Mouse (Mus musculus) midbrain, embryonic 12.5 days (tissue): ENCODE data around the gene Nectin2. TPM values are rescaled to one million over a fixed set of nuclear protein-coding genes. Genes with fewer than 3 reads are reported as not detected.

Experiments
- ATAC-seq: fragments of 200-750 bp; cut with Nextera tagmentation; 2 replicates; pipeline ENCODE4 v1.8.0; 2017; ENCODE audit warnings: low read depth, moderate TSS enrichment, moderate library complexity; ENCODE audit not compliant: low FRiP score
- H3K27ac ChIP-seq: fragments of 300-500 bp; sonication (generic); replicated peaks from 2 replicates; pipeline ENCODE4 v1.5.1; 2016; ENCODE audit warnings: mild to moderate bottlenecking
- H3K27me3 ChIP-seq: fragments of 300-500 bp; sonication (generic); 2 replicates; pipeline ENCODE4 v1.6.1; 2016; ENCODE audit warnings: mild to moderate bottlenecking
- H3K36me3 ChIP-seq: fragments of 300-500 bp; sonication (generic); 2 replicates; pipeline ENCODE4 v1.6.1; 2016
- H3K4me1 ChIP-seq: fragments of 300-500 bp; sonication (generic); 2 replicates; pipeline ENCODE4 v1.6.1; 2016
- H3K4me2 ChIP-seq: fragments of 300-500 bp; sonication (generic); replicated peaks from 2 replicates; pipeline ENCODE4 v1.6.1; 2016; ENCODE audit warnings: mild to moderate bottlenecking, moderate library complexity
- H3K4me3 ChIP-seq: fragments of 300-500 bp; sonication (generic); 2 replicates; pipeline ENCODE4 v1.5.1; 2016; ENCODE audit warnings: mild to moderate bottlenecking
- H3K9ac ChIP-seq: fragments of 300-500 bp; sonication (generic); replicated peaks from 2 replicates; pipeline ENCODE4 v1.6.1; 2016; ENCODE audit warnings: mild to moderate bottlenecking, moderate library complexity
- H3K9me3 ChIP-seq: fragments of 300-500 bp; sonication (generic); 2 replicates; pipeline ENCODE4 v1.6.1; 2016; ENCODE audit warnings: mild to moderate bottlenecking
- WGBS: fragments of 180-500 bp; shearing (Covaris S2); methylation state at CpG from one replicate; pipeline ENCODE4 v1.1.7; 2016; 5-methylcytosine and 5-hydroxymethylcytosine counted together
- polyA plus RNA-seq: library from polyadenylated mRNA; unstranded; fragments of >200 nt; fragmentation: Nextera tagmentation; extraction: Ambion mirVana; gene quantifications from 2 replicates; pipeline ENCODE4 v1.2.1, GENCODE M21; 2016

The Nectin2 gene
- polyA plus RNA-seq, 1 experiment from 2014 or later = 53.3 TPM

DNA sequence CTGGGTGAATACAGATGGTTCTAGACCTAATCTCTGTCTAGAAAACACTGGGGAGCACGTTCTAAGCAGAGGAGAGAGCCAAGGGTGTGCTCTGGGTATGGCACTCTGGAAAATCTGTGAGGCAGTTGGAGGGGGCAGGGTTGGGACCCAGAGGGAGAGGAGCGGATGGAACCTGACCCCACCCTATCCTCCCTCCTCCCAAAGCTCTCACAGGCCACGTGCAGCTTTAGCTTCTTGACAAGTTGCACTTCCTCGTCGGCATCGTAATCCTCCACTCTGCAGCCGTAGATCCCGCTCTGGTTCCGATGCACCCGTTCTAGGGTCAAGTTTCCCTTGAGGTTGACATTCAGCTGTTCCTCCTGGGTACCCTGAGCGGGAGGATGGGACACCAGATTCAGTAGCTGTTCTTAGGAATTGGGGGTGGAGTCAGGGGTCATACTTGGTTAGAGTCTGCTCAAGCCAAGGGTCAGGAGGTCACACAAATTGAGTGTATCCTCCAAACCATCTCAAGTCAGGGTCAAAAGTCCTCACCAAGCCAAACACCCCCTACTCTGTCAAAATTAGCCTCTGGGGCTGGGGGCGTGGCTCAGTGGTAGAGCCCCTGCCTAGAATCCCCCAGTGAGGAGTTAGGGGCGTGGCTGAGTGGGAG lies 13.7 kb upstream of the Nectin2 start:
- 90% methylated on average over 13 of the region's 13 CpGs for WGBS
- no peak for ATAC-seq
- H3K4me2 ChIP-seq = no peak overlapping the region

DNA sequence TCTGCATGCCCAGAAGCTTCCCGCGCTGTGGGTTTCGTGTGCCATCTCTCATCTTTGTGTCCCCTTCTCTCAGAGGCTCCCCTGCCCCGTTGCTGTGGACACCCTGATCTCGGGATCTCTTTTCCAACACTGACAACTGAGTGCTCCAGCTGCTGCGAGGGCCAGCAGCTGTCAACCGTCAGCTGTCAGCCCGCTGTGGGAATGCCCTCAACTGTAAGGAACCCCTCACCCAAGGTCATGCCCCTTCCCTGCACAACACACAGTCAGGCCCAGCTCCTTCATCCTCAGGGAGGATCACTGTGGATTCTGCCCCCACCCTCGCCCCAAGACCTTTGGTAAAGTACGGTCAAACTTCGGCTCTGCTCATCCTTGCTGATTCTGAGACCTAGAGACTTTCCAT lies 12.0 kb upstream of the Nectin2 start:
- ATAC-seq = no peak
- Histone ChIP-seq H3K27me3 (no peaks in the 10 kb centered on the region), H3K9me3 (no peaks in the 10 kb centered on the region), H3K4me3 (no peak overlapping the region), H3K4me1 (no peaks in the 10 kb centered on the region), H3K4me2 (no peak overlapping the region), H3K27ac (no peak overlapping the region), H3K9ac (no peak overlapping the region), H3K36me3 (no peaks in the 10 kb centered on the region)
- WGBS = 88% methylated on average over 11 of the region's 11 CpGs

More for the DNA sequence above, 13.7 kb upstream of the Nectin2 start:
- H3K4me1 ChIP-seq = no peaks in the 10 kb centered on the region
- no peak overlapping the region for H3K9ac ChIP-seq
- no peak overlapping the region for H3K27ac ChIP-seq
- peaks cover 10% of the 10 kb centered on the region for H3K27me3 ChIP-seq
- H3K4me3 ChIP-seq = no peak overlapping the region
- no peaks in the 10 kb centered on the region for H3K36me3 ChIP-seq
- no peaks in the 10 kb centered on the region for H3K9me3 ChIP-seq

DNA sequence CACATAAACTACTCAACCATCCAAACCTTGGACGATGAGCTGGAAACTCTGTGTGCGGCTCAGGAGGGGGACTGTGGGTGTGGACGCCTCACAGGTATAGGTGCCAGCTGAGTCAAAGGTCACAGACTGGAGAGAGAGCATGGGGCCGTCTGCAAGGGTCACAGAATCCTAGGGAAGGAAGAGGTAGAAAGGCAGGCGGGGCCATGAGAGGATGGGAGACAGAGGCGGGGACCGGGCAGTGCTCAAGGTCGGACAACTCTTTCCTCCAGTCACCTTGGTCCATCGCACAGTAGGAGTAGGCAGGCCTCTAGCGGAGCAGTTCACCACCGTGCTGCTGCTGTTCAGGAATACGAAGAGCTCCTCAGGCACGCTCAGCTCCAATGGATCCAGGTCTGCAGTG lies 9.7 kb upstream of the Nectin2 start:
- Histone ChIP-seq H3K36me3 (no peaks in the 10 kb centered on the region), H3K4me1 (no peaks in the 10 kb centered on the region), H3K4me3 (no peak overlapping the region), H3K27me3 (no peaks in the 10 kb centered on the region), H3K4me2 (no peak overlapping the region), H3K27ac (no peak overlapping the region), H3K9ac (no peak overlapping the region), H3K9me3 (no peaks in the 10 kb centered on the region)
- no peak for ATAC-seq
- 91% methylated on average over 13 of the region's 13 CpGs for WGBS

DNA sequence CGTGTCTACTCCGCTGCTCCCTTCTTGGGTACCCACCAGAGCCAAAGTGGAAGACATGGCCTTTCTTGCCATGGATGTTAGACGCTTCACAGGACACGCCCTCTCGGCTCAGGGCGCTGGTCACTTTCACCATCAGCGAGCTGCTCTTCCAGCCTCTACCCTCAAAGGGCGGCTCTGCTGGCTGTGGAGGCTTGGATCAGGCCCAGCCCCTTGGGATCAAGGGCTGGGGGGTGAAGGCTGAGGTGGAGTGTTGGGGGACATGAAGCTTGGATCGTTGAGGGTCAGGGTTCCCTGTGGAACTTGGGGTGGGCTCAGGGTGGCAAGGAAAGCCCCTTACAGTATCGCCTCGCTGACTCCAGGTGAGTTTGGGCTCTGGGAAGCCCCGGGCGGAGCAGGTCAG lies 8.3 kb upstream of the Nectin2 start:
- Histone ChIP-seq H3K4me2 (no peak overlapping the region), H3K4me3 (no peak overlapping the region), H3K4me1 (no peaks in the 10 kb centered on the region), H3K9ac (no peak overlapping the region), H3K27ac (no peak overlapping the region), H3K27me3 (no peaks in the 10 kb centered on the region), H3K9me3 (no peaks in the 10 kb centered on the region), H3K36me3 (no peaks in the 10 kb centered on the region)
- 89% methylated on average over 13 of the region's 13 CpGs for WGBS
- ATAC-seq = no peak

DNA sequence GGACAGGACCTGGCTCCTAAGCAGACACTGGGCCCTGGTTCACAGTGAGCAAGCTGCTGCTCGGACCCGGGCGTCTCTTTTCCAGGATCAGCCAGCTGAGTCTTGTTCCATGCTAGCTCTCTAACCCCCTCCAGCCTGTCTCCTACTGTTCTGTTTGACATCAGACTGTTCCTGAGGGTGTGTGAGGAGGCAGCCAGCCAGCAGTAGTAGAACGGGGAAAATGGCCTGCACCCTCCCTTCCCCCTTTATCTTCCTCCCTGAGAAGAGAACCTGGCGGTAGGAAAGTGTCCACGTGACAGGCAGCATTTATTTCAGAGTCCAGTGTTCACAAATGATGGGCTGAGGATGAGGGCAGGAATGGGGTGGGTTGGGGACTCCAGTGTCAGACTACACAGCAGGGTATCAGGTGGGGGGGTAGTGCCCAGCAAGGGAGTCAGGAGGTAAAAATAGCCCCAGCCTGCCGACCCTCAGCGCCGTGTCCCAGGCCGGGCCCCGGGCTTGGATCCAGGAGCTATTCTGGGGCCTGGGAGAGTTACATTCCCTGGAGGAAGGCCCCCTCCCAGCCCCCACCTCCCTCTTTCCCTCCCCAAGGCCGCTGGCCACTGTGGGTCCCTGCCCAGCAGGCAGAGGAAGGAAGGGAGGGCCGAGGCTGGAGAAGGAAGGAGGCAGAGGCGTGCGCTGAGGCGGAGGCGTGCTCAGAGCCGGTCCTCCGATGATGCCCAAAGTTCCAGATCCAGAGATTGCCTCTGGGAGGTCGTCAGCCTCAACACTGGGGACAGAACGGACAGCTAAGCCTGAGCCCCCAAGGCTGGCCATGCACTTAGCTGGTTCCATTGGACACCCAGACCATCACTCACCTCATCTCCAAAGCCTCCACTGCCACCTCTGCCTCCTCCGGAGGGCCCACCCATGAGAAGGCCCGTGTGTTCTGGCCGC lies 5.8 kb upstream of the Nectin2 start:
- H3K27me3 ChIP-seq = no peaks in the 10 kb centered on the region
- no peak overlapping the region for H3K4me3 ChIP-seq
- no peak overlapping the region for H3K9ac ChIP-seq
- H3K4me2 ChIP-seq = no peak overlapping the region
- no peaks in the 10 kb centered on the region for H3K9me3 ChIP-seq
- no peak overlapping the region for H3K27ac ChIP-seq
- WGBS = 81% methylated on average over 24 of the region's 24 CpGs
- H3K36me3 ChIP-seq = no peaks in the 10 kb centered on the region
- ATAC-seq = peak; percentile 39; the same call in 1 of the 2 replicates
- no peaks in the 10 kb centered on the region for H3K4me1 ChIP-seq

DNA sequence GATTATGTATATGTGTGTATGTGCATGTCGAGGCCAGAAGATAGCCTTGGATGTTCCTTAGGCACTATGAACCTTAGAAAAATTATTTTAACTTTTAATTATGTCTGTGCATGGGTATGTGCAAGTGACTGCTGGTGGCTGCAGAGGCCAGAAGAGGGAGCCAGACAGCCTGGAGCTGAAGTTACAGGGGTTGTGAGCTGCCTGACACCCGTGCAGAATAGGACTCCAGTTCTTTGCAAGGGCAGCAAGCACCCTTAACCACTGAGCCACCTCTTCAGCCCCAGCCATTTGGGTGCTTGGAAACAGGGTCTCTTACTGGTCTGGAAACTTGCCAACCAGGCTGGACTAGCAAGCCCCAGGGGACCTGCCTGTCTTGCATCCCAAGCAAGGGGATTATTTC lies 4.7 kb upstream of the Nectin2 start:
- peaks cover 5% of the 10 kb centered on the region; the same call in 1 of the 2 replicates for H3K4me1 ChIP-seq
- no peak overlapping the region for H3K4me3 ChIP-seq
- no peak overlapping the region for H3K9ac ChIP-seq
- no peaks in the 10 kb centered on the region for H3K9me3 ChIP-seq
- ATAC-seq = no peak
- no peaks in the 10 kb centered on the region for H3K36me3 ChIP-seq
- H3K27ac ChIP-seq = no peak overlapping the region
- no peaks in the 10 kb centered on the region for H3K27me3 ChIP-seq
- 87% methylated on average over 2 of the region's 2 CpGs for WGBS
- H3K4me2 ChIP-seq = no peak overlapping the region

DNA sequence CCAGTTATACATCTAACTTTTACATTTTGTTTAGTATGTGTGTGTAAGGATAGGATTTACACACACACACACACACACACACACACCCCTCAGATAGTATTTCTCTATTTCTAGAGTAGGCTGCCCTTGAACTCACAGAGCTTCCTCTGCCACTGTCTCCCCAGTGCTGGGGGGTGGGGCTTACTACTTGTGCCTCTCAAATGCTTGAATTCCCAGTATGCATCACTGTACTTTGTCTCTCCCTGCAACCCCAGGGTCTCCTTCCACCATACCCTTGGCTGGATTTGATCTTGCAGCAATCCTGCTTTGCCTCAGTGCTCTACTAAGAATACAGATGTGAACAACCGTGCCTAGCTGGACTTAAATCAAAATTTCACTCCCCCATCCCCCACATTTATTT lies 3.8 kb upstream of the Nectin2 start:
- H3K9ac ChIP-seq = no peak overlapping the region
- H3K4me3 ChIP-seq = no peak overlapping the region
- ATAC-seq = no peak
- no peak overlapping the region for H3K4me2 ChIP-seq
- H3K9me3 ChIP-seq = no peaks in the 10 kb centered on the region
- 86% methylated on average over 1 of the region's 1 CpGs for WGBS
- no peaks in the 10 kb centered on the region for H3K36me3 ChIP-seq
- no peak overlapping the region for H3K27ac ChIP-seq
- H3K4me1 ChIP-seq = peaks cover 5% of the 10 kb centered on the region; the same call in 1 of the 2 replicates
- H3K27me3 ChIP-seq = no peaks in the 10 kb centered on the region

DNA sequence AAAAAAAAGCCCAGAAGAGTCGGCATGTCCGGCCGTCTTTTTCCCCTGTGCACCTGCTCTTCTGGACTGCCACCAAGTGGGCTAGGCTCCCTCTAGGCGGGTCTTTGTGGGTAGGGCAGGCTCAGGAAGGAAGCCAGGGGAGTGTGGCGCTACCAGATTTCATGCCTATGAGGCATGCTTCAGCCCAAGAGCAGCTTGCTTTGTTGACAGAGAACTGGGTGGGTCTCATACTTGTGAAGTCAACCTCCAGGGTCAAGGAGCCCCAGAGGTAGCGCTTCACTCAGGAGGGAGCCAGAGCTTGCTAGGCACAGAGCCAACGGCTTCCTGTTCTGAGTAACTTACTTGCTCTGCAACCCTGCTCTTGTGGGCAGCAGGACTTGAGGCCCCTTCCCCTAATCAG lies 3.3 kb upstream of the Nectin2 start:
- H3K4me2 ChIP-seq = no peak overlapping the region
- H3K36me3 ChIP-seq = no peaks in the 10 kb centered on the region
- no peak overlapping the region for H3K27ac ChIP-seq
- ATAC-seq = no peak
- no peak overlapping the region for H3K9ac ChIP-seq
- no peaks in the 10 kb centered on the region for H3K27me3 ChIP-seq
- peaks cover 7% of the 10 kb centered on the region for H3K4me1 ChIP-seq
- no peak overlapping the region for H3K4me3 ChIP-seq
- 84% methylated on average over 7 of the region's 7 CpGs for WGBS
- no peaks in the 10 kb centered on the region for H3K9me3 ChIP-seq

DNA sequence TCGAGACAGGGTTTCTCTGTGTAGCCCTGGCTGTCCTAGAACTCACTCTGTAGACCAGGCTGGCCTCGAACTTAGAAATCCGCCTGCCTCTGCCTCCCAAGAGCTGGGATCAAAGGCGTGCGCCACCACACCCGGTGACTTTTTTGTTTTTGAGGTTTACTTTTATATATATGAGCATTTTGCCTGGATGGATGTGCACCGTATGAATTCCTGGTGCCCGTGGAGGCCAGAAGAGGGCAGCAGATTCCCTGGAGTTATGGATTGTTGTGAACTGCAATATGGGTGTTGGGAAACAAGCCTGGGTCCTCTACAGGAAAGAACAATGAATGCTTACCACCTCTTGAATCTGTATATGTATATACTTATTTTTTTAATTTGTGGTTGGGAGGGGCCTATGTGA lies 2.4 kb upstream of the Nectin2 start:
- H3K9ac ChIP-seq = no peak overlapping the region
- H3K4me3 ChIP-seq = no peak overlapping the region
- H3K9me3 ChIP-seq = no peaks in the 10 kb centered on the region
- H3K4me2 ChIP-seq = no peak overlapping the region
- H3K27ac ChIP-seq = no peak overlapping the region
- WGBS = 73% methylated on average over 8 of the region's 8 CpGs
- no peaks in the 10 kb centered on the region for H3K36me3 ChIP-seq
- H3K4me1 ChIP-seq = peaks cover 17% of the 10 kb centered on the region
- ATAC-seq = no peak
- no peaks in the 10 kb centered on the region; the same call in 1 of the 2 replicates for H3K27me3 ChIP-seq

DNA sequence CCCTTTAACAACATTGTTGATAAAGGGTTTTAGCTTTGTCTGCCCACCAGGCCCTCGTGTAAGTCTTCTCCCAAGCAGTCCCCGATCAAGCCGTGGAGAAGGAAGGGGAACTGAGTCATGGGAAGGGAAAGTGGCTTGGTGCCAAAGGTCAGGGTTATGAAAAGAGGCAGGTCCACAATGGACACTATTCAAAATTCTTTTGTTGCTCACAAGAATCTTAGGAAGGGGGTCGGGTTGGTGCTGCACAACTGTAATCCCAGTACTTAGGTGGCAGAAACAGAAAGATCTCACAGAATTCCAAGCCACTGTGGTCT lies 744 bp upstream of the Nectin2 start:
- 57% methylated on average over 4 of the region's 4 CpGs for WGBS
- Histone ChIP-seq H3K4me3 (no peak overlapping the region), H3K27me3 (no peaks in the 10 kb centered on the region; the same call in 1 of the 2 replicates), H3K4me2 (no peak overlapping the region), H3K36me3 (no peaks in the 10 kb centered on the region), H3K4me1 (peaks cover 30% of the 10 kb centered on the region), H3K9me3 (no peaks in the 10 kb centered on the region), H3K9ac (no peak overlapping the region), H3K27ac (no peak overlapping the region)
- no peak for ATAC-seq

DNA sequence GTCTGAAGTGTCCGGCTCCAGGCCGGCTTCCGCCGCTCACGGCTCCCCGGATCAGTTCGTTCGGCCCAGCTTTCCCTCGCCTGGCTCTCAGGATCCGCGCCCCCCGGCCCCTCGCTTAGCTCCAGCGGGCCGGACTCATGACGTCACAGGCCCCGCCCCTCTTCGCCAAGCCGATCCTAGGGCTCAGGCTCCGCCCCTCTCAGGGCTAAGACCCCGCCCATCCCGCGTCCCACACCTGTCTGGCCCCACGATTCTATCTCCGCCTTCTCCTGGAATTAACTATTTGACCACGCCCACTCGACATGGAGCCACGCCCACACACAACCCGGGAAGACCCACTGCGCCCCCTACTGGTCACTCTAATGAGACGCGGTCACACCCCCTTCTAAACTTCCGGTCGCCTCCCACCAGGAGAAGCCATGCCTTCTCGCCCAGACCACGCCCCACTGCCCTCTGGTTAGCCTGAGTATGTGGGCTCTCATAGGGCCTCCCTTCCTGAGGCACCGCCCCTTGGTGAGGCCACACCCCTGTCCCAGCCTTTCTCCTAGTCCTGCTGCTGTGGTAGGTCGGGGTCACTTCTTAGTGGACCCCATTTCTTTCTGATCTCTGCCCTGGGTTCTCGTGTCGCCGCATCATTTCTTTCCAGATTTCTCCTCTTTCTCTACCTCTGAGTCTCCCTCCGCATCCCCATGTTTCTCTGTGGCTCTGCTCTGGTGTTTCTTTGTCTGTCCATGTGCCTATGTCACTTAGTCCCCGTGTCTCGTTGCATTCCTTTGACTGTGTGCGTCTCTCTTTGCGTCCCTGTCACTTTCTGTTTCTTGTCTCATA lies 680 bp downstream of the Nectin2 start:
- H3K27ac ChIP-seq = peak overlapping the region; percentile 70
- H3K27me3 ChIP-seq = no peaks in the 10 kb centered on the region; the same call in 1 of the 2 replicates
- H3K9ac ChIP-seq = peak overlapping the region; percentile 83
- H3K4me1 ChIP-seq = peaks cover 30% of the 10 kb centered on the region
- H3K9me3 ChIP-seq = no peaks in the 10 kb centered on the region
- H3K4me2 ChIP-seq = peak overlapping the region; percentile 91
- H3K4me3 ChIP-seq = peak overlapping the region; percentile 70
- ATAC-seq = peak; percentile 94
- 1% methylated on average over 43 of the region's 46 CpGs for WGBS
- H3K36me3 ChIP-seq = no peaks in the 10 kb centered on the region
